ENCODE assay signal across 8 mouse cellular contexts in the genomic region with DNA sequence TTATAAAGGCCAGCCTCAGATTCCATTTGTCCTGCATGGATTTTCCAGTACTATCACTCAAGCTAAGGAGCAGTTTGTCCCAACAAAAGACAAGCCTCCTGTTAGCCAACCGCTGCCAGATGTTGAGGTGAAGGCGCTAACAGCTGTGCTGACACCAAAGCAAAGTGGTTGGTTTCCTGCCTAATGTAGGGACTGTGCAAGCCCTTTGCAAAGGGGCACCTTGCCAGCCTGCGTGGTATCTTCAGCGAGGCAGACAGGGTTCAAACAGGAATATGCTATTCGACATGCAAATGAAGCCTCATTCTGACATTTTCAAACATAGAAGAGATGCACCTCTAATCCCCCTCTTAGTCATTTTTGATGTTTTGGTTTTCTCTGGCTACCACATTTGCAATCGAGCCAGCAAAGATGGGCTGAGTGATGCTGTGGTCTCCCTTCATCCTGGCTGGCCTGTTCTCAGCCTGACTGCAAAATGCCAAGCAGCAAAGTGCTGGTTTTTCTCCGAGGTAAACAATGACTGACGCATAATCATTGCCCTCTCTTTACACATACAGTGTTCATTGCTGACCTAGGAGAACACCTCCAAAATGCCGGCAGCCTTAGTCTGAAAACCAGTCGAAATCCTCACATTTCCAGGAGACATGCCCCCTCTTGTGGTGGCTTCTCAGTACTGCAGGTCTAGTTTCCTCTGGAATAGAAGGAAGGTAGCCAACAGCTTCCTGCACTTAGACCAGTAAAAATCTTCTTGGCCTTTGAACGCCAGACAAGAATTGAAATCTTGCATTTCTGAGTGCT.
A peak's percentile ranks its signal among the peaks of the same experiment; 100 is the strongest.
DNase-seq lines count a peak whose midpoint lies in the region; ATAC-seq and TF ChIP-seq lines count a peak whose summit lies in the region.

No protein-coding gene starts in this region.

- H3K27me3 ChIP-seq in forebrain, embryonic 14.5 days (replicated peaks; ENCODE audit: control insufficient read depth, insufficient read depth, low read length) = no peaks in the 10 kb centered on the region
- H3K27me3 ChIP-seq in lung, postnatal 0 days (replicated peaks; ENCODE audit: insufficient read depth, low read length) = no peaks in the 10 kb centered on the region

- peak; percentile 57 for ATAC-seq in forebrain, embryonic 14.5 days
- no peak for ATAC-seq in lung, postnatal 0 days

- H3K9ac ChIP-seq in forebrain, embryonic 14.5 days (ENCODE audit: low read length) = no peak overlapping the region
- H3K9ac ChIP-seq in lung, postnatal 0 days (replicated peaks; ENCODE audit: low read depth) = no peak overlapping the region

- H3K27ac ChIP-seq in forebrain, embryonic 14.5 days (ENCODE audit: low read depth, low read length) = no peak overlapping the region
- H3K27ac ChIP-seq in lung, postnatal 0 days (ENCODE audit: low read length) = no peak overlapping the region

- DNase-seq in MEL-GATA-1-ER (ENCODE audit: extremely low read depth, low read depth) = peak; percentile 48
- DNase-seq in cerebellum, adult 11 months = peak; percentile 66
- peak; percentile 90 for DNase-seq in forebrain, embryonic 14.5 days (ENCODE audit: low spot score)
- DNase-seq in heart, postnatal 36 days = peak; percentile 74 to 82
- peak; percentile 86 for DNase-seq in layer of hippocampus, adult 9-10 months (ENCODE audit: low spot score)
- DNase-seq in lung, postnatal 0 days (ENCODE audit: low spot score) = peak; percentile 76
- DNase-seq in ovary, postnatal 36 days (ENCODE audit: low spot score) = peak; percentile 58
- peak; percentile 66 to 82 for DNase-seq in thymus, postnatal 10 days (ENCODE audit: low spot score in 2 of 2)

- intact Hi-C loops in heart, postnatal 36 days (cut with DNase I) = no loop called here

- H3K4me1 ChIP-seq in forebrain, embryonic 14.5 days (ENCODE audit: control insufficient read depth, insufficient read depth, low read length) = peaks cover 6% of the 10 kb centered on the region; the same call in 1 of the 2 replicates
- no peaks in the 10 kb centered on the region; the same call in 1 of the 2 replicates for H3K4me1 ChIP-seq in lung, postnatal 0 days (ENCODE audit: insufficient read depth, low read depth, low read length)

- no peaks in the 10 kb centered on the region for H3K9me3 ChIP-seq in forebrain, embryonic 14.5 days (replicated peaks; ENCODE audit: control insufficient read depth, low read length)
- no peaks in the 10 kb centered on the region for H3K9me3 ChIP-seq in lung, postnatal 0 days (ENCODE audit: low read length)

- H3K4me3 ChIP-seq in forebrain, embryonic 14.5 days (ENCODE audit: low read depth, low read length) = no peak overlapping the region
- no peak overlapping the region for H3K4me3 ChIP-seq in lung, postnatal 0 days (ENCODE audit: low read depth, low read length)

- 47% methylated on average over 11 of the region's 11 CpGs for WGBS in forebrain, embryonic 14.5 days
- 37% methylated on average over 11 of the region's 11 CpGs for WGBS in lung, postnatal 0 days

- 0 out of 2 replicates have a peak overlapping the region, but pooled peaks have one; percentile 22 for H3K4me2 ChIP-seq in forebrain, embryonic 14.5 days (ENCODE audit: low read length)
- no peak overlapping the region for H3K4me2 ChIP-seq in lung, postnatal 0 days (replicated peaks; ENCODE audit: low read depth, low read length)

- TF ChIP-seq CTCF in lung, postnatal 0 days (IDR thresholded peaks at IDR 0.05) = peak; percentile 95

- no peaks in the 10 kb centered on the region for H3K36me3 ChIP-seq in forebrain, embryonic 14.5 days (ENCODE audit: control insufficient read depth, insufficient read depth, low read length)
- H3K36me3 ChIP-seq in lung, postnatal 0 days (ENCODE audit: insufficient read depth, low read length) = no peaks in the 10 kb centered on the region

- no peak for TF ChIP-seq EP300 in lung, postnatal 0 days (IDR thresholded peaks at IDR 0.05)
